Mouse (Mus musculus) megakaryocyte, embryonic 14.5 days (primary cell): ENCODE measurements around the gene Fau.

ENCODE experiments used
- FLI1 ChIP-seq: IDR thresholded peaks from 2 replicates; pipeline ENCODE4 v1.6.1; 2012; ENCODE audit warnings: low read length, inconsistent platforms, mixed read lengths
- GATA1 ChIP-seq: IDR thresholded peaks from 3 replicates; pipeline ENCODE4 v1.6.1; 2012; ENCODE audit warnings: mixed read lengths, low read length, inconsistent platforms, borderline replicate concordance

DNA sequence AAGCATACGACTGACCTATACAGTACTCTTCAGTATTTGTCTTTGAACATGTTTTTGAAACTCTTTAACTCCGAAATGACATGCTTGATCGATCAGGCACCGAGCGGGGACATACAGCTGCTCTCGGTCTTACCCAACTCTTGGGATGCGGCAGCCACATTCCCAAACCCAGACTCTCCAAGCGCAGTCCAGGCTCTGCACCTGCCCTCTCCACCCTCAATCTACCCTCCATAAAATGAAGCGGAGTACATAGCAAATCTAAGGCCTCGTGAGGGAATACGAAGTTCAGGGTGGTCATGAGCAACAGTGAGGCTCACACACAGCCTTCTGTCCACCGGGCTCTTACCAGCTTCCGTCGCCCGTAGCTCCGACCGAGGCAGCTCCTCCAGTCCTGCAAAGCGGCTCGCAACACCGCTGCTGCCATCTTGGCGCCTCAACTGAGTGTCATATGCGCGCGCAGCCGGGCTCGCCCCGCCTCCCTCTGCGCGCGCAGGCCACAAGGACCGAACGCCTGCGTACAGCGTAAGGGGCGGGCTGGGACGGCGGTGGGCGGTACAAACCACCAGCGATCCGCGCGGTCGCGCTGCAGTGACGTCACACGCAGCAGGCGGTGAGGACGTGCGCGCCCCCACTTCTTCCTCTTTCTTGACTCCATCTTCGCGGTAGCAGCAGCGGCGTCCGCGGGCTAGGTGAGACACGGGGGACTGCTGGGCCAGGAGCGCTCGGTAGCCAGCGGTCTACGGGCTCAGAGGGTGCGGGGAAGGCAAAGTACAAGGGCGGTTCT, at the start of gene Fau, which contains the start of gene Mrpl49:
- TF ChIP-seq GATA1 (no peak), FLI1 (no peak)
